Comparison of ENCODE assay signal across 8 mouse cellular contexts in the genomic region with DNA sequence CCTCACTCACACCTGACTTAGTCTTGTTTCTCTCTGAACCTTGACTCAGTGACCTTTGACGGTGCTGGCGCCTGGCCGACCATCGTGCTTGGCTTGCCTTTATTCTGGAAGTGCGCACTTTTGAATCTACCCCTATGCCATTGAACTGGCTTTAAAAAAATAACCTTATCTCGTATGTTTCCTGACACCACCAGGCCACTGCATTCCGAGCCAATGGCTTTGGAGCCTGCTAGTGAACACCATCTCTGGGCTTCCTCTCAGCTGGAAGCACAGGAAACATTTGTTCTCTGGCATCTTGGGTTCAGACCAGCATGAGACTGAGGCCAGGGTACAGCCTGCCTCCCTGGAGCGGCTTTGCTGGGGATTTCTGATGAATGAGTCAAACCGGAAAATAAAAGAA. TPM values are rescaled to one million over a fixed set of nuclear protein-coding genes. Genes with fewer than 3 reads are reported as not detected.
DNase-seq lines count a peak whose midpoint lies in the region; ATAC-seq and TF ChIP-seq lines count a peak whose summit lies in the region.

No protein-coding gene starts in this region.

- H3K27ac ChIP-seq in forebrain, postnatal 0 days (ENCODE audit: low read depth, low read length): peak overlapping the region; percentile 35; the same call in 1 of the 2 replicates
- H3K27ac ChIP-seq in forebrain, embryonic 14.5 days (ENCODE audit: low read depth, low read length): no peak overlapping the region
- H3K27ac ChIP-seq in forebrain, embryonic 16.5 days (ENCODE audit: low read length): no peak overlapping the region

- WGBS in forebrain, postnatal 0 days: 68% methylated on average over 9 of the region's 9 CpGs
- 74% methylated on average over 9 of the region's 9 CpGs for whole genome bisulfite sequencing in forebrain, embryonic 14.5 days
- 70% methylated on average over 9 of the region's 9 CpGs for WGBS in forebrain, embryonic 16.5 days

- intact Hi-C loops in gastrocnemius, postnatal 36 days (cut with DNase I): no loop called here

- no peak for TF ChIP-seq CTCF in forebrain, postnatal 0 days (IDR thresholded peaks at IDR 0.05; ENCODE audit: low read depth)

- no peaks in the 10 kb centered on the region for H3K36me3 ChIP-seq in forebrain, postnatal 0 days (ENCODE audit: insufficient read depth)
- H3K36me3 ChIP-seq in forebrain, embryonic 14.5 days (ENCODE audit: control insufficient read depth, insufficient read depth, low read length): no peaks in the 10 kb centered on the region
- H3K36me3 ChIP-seq in forebrain, embryonic 16.5 days (ENCODE audit: control insufficient read depth, insufficient read depth): no peaks in the 10 kb centered on the region

- peaks cover 8% of the 10 kb centered on the region; the same call in 1 of the 2 replicates for H3K4me1 ChIP-seq in forebrain, postnatal 0 days (ENCODE audit: insufficient read depth)
- H3K4me1 ChIP-seq in forebrain, embryonic 14.5 days (ENCODE audit: control insufficient read depth, insufficient read depth, low read length): peaks cover 5% of the 10 kb centered on the region
- H3K4me1 ChIP-seq in forebrain, embryonic 16.5 days (replicated peaks; ENCODE audit: control insufficient read depth, insufficient read depth, low read length): peaks cover 9% of the 10 kb centered on the region

- no peak overlapping the region for H3K9ac ChIP-seq in forebrain, postnatal 0 days
- H3K9ac ChIP-seq in forebrain, embryonic 14.5 days (ENCODE audit: low read length): no peak overlapping the region
- H3K9ac ChIP-seq in forebrain, embryonic 16.5 days (replicated peaks; ENCODE audit: low read depth, low read length): no peak overlapping the region

- no peak for DNase-seq in forebrain, postnatal 0 days
- DNase-seq in forebrain, embryonic 14.5 days (ENCODE audit: low spot score): no peak
- peak; percentile 92 for DNase-seq in adrenal gland, adult 2 months
- peak; percentile 71 to 74 for DNase-seq in gastrocnemius, postnatal 36 days
- DNase-seq in kidney, postnatal 10 days: peak; percentile 90
- peak; percentile 86 for DNase-seq in skeletal muscle tissue, adult 2 months (ENCODE audit: low read depth, low spot score)

- no peak overlapping the region for H3K4me2 ChIP-seq in forebrain, postnatal 0 days (ENCODE audit: low read depth)
- H3K4me2 ChIP-seq in forebrain, embryonic 14.5 days (ENCODE audit: low read length): no peak overlapping the region
- no peak overlapping the region for H3K4me2 ChIP-seq in forebrain, embryonic 16.5 days (ENCODE audit: low read length)

- H3K9me3 ChIP-seq in forebrain, postnatal 0 days (ENCODE audit: low read length): no peaks in the 10 kb centered on the region
- no peaks in the 10 kb centered on the region for H3K9me3 ChIP-seq in forebrain, embryonic 14.5 days (replicated peaks; ENCODE audit: control insufficient read depth, low read length)
- no peaks in the 10 kb centered on the region for H3K9me3 ChIP-seq in forebrain, embryonic 16.5 days (ENCODE audit: control insufficient read depth, low read length)

- no peak for ATAC-seq in forebrain, postnatal 0 days
- no peak for ATAC-seq in forebrain, embryonic 14.5 days
- no peak for ATAC-seq in forebrain, embryonic 16.5 days
- no peak for ATAC-seq in erythroid progenitor cell, adult 5-6 weeks (replicated peaks; ENCODE audit: low FRiP score, poor library complexity, severe bottlenecking)

- H3K4me3 ChIP-seq in forebrain, postnatal 0 days (ENCODE audit: low read depth, low read length): no peak overlapping the region
- no peak overlapping the region for H3K4me3 ChIP-seq in forebrain, embryonic 14.5 days (ENCODE audit: low read depth, low read length)
- H3K4me3 ChIP-seq in forebrain, embryonic 16.5 days (replicated peaks; ENCODE audit: low read length): no peak overlapping the region

- H3K27me3 ChIP-seq in forebrain, postnatal 0 days (ENCODE audit: insufficient read depth, low read length): no peaks in the 10 kb centered on the region
- no peaks in the 10 kb centered on the region for H3K27me3 ChIP-seq in forebrain, embryonic 14.5 days (replicated peaks; ENCODE audit: control insufficient read depth, insufficient read depth, low read length)
- no peaks in the 10 kb centered on the region for H3K27me3 ChIP-seq in forebrain, embryonic 16.5 days (replicated peaks; ENCODE audit: control insufficient read depth, insufficient read depth, low read length)

RNA-seq across cellular contexts. Expression of gene Pomgnt2, which starts 25.9 kb away (rescaled TPM):
- 64.6 and 85.7 TPM in 2 replicates for total RNA-seq in forebrain, postnatal 0 days (2014; rRNA removed)
- 28.3 and 35.6 TPM in 2 replicates for polyA plus RNA-seq in forebrain, postnatal 0 days (2015; fragmentation: Nextera tagmentation; extraction: Ambion mirVana)
- polyA plus RNA-seq in forebrain, embryonic 14.5 days (2014; fragmentation: Nextera tagmentation; extraction: Ambion mirVana): 16.1 and 22.0 TPM in 2 replicates
- 10 to 100 TPM; 14.7 to 24.7 TPM for total RNA-seq in adrenal gland, adult 2 months (2021)
- polyA plus RNA-seq in adrenal gland, adult 2 months (2012; rRNA removed): 35.5 and 36.4 TPM in 2 replicates
- 10 to 100 TPM; 10.4 to 11.8 TPM for total RNA-seq in gastrocnemius, postnatal 36 days (2021)
- polyA plus RNA-seq in forebrain, embryonic 16.5 days (2015; fragmentation: Nextera tagmentation; extraction: Ambion mirVana): 28.3 and 32.5 TPM in 2 replicates
- not detected in 2 replicates for total RNA-seq in erythroid progenitor cell, adult 5-6 weeks (2015; ENCODE audit: low replicate concordance)
- total RNA-seq in erythroid progenitor cell, adult 5-6 weeks (2017; ENCODE audit: low replicate concordance): 0.64 TPM in 1 of 2 replicates, not detected in the other

Comparison
In these comparisons a context has a peak if more than half of its experiments do, and no peak if none do; other contexts are left out.
1. DNase-seq: peak in adrenal gland, adult 2 months (single experiment), gastrocnemius, postnatal 36 days (2 of 2), kidney, postnatal 10 days (single experiment) and skeletal muscle tissue, adult 2 months (single experiment); none in forebrain, postnatal 0 days (single experiment) and forebrain, embryonic 14.5 days (single experiment).
2. RNA of gene Pomgnt2, which starts 25.9 kb away (total RNA-seq): 64.6 to 85.7 TPM in forebrain, postnatal 0 days, 14.7 to 24.7 TPM in adrenal gland, adult 2 months and 10.4 to 11.8 TPM in gastrocnemius, postnatal 36 days; 0.64 TPM in erythroid progenitor cell, adult 5-6 weeks; every median in the first group is over 4 times any median in the second.